Mouse (Mus musculus): ENCODE results near the gene Uba1.
A peak's percentile ranks its signal among the peaks of the same experiment; 100 is the strongest.

Gene Uba1

DNA sequence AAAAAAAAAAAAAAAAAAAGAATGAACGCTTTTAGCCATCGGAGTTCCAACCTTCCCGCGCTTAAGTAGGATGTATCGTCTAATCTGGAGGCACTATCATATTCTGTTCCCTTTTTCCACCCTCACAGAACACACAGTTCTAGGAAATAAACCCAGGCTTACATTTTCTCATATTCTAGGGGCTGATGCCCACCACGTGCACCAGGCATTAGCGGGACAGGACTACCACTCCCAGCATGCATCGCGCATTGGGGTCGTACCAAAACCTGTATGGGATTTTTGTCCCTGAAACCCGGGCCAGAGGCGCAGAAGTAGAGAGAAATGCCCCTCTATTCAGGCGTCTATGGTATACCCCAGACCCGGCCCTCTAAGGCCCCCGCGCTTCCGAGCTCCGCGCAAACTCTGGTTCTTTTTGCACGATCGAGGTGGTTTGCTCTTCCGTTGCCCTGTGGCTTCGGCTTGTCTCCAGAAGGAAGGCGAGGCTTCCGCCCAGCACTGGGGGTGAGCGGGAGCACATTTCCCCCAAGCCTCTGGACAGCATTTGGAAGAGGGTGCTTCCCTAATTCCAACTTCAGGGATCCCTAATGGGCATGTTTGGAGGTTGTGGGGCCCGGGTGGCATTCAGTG, at the start of gene Uba1:
Gene Uba1, plus strand, starts transcription at position 301 of the 627 bp plus-strand sequence.
- DNase-seq (ENCODE audit: low read depth), result peak; percentile 95

- DNase-seq (ENCODE audit: low read depth), result peak; percentile 6
Observed at GRCm38 (mm10) chrX:20608500-20608899, 49.6 kb upstream of the Uba1 start.

GRCm38 (mm10) chrX:20616861-20617175, 41.3 kb upstream of the Uba1 start:
- DNase-seq (ENCODE audit: low read depth), result no peak

GRCm38 (mm10) chrX:20617176-20617902, 40.8 kb upstream of the Uba1 start, which contains the start of the genes Rbm10 and Ndufb11:
Rbm10 (plus strand) TSS chrX:20617503.
Ndufb11 (minus strand) TSS chrX:20617619.
- peak; percentile 92 for DNase-seq (ENCODE audit: low read depth)

DNA sequence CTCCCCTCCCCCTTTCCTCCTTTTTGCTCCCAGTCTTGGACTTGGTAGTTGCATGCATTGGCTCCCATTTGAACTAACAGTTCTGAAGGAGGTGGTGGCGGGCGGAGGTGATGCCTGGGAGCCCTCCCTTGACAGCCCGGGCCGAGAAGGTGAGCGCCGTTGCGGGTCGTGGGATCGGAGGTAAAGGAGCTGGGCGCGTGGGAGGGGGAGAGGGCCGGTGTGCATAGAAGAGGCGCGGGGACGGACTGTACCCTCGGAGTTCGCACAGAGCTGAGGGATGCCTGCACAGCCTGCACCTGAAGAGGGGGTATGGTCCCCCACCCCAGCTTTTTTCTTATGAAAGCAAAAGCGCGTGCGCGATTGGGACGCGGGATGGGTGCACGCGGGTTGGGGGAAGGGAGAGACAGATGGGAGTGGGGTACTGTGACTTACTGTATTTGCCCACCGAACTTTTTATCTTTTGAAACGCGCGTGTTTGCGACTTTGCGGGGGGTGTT, 40.2 kb upstream of the Uba1 start:
- DNase-seq (ENCODE audit: low read depth), result no peak

- no peak for DNase-seq (ENCODE audit: low read depth)
Observed at GRCm38 (mm10) chrX:20638141-20638540, 20.0 kb upstream of the Uba1 start.

DNA sequence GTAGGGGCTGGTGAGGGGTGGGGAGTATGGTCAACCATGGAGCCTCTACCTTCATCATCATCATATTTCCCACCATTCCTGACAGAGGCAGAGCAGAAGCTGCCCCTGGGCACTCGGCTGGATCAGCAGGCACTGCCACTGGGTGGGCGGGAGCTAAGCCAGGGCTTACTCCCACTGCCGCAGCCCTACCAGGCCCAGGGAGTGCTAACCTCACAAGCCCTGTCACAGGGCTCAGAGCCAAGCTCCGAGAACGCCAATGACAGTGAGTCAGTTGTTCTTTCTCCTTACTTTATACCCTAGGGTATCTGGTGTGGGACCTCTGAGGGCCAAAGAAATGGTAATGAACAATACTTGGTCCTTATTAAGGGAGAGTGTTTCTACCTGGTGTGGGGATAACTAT, 13.3 kb upstream of the Uba1 start:
- no peak for DNase-seq (ENCODE audit: low read depth)

- DNase-seq (ENCODE audit: low read depth), result no peak
Observed at GRCm38 (mm10) chrX:20657593-20657992, 533 bp upstream of the Uba1 start.

DNA sequence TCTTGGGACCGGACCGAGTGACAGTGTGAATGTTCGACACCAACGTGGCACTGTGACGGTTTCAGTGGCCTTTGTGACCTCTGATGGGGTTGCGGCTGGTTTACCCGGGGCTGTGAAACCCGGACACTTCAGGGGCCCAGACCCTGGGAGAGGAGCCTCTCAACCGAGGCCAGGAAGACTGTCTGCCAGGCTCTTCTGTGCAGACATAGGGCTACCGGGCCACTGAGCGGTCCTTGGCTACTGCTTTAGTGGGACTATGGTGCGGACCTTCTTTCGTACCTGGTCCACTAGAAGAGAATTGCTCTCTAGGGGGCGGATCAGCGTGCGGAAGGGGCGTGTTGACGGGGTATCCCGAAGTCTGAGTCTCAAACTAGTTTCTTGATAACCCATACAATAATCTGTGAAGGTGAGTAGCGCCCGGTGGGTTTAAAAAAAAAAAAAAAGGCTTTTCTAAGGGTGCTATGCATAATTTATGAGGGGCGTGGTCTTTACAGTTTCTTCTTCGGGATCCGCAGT, 823 bp downstream of the Uba1 start:
- peak; percentile 67 for DNase-seq (ENCODE audit: low read depth)

DNA sequence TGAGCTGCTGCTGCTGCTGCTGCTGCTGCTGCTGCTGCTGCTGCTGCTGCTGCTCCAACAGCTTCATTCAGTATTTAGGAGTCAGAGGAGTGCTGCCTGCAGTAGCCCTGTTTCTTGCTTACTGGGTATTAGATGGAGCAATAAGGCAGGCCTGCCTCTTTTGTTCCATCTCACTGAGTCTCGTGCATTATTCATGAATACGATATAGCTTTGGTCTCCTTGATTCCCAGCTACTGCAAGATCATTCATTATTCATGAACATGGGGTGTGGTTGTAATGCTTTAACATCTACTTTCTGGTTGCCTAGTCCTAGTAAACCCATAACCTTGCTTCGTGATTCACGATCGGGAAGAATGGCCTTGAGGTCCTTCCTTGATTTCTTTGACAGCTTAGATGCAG, 4.2 kb downstream of the Uba1 start:
- DNase-seq (ENCODE audit: low read depth), result no peak

DNA sequence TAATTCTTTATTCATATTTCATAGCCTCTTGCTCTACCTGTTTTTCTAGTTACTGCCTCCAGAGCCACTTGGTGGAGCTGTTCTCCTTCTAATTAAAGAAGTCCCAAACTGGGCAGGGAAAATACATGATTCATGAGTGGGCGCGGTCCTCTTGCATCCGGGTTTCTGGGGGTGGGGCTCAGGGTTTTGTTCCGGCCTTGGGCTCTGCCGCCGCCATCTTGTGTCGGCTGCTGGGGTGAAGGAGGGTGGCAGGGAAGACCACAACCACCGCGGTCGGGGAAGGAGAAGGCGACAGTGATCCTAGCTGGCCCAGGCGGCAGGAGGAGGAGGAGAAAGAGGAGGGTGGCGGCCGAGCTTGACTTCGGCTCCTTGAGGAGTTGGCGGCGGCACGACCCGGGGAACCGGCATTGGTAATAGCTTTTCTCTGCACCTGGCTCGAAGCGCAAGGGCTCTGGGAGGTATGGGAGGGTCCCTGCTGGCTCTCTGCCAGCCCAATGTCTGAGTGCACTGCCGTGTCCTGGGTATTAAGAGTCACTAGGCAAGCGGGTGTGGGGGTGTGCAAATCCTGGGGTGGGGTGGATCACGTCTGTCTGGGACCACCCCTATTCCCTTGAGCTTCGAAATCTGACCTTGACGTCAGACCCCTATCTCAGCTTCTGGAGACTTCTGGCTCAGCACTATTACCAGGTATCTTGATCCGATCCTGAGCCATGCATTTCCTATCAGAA, 4.8 kb downstream of the Uba1 start:
- peak; percentile 93 for DNase-seq (ENCODE audit: low read depth)

GRCm38 (mm10) chrX:20663444-20663790, 5.3 kb downstream of the Uba1 start:
- peak; percentile 25 for DNase-seq (ENCODE audit: low read depth)

- DNase-seq (ENCODE audit: low read depth), result peak; percentile 97
Observed at GRCm38 (mm10) chrX:20687519-20688067, 29.5 kb downstream of the Uba1 start, which contains the start of gene Cdk16. Cdk16 (plus strand) TSS chrX:20687954.

GRCm38 (mm10) chrX:20688068-20688547, 30.0 kb downstream of the Uba1 start:
- peak; percentile 86 for DNase-seq (ENCODE audit: low read depth)

- peak; percentile 52 for DNase-seq (ENCODE audit: low read depth)
Observed at GRCm38 (mm10) chrX:20688615-20689014, 30.5 kb downstream of the Uba1 start.

GRCm38 (mm10) chrX:20691566-20691965, 33.4 kb downstream of the Uba1 start:
- DNase-seq (ENCODE audit: low read depth), result no peak

GRCm38 (mm10) chrX:20692616-20693015, 34.5 kb downstream of the Uba1 start:
- no peak for DNase-seq (ENCODE audit: low read depth)

DNA sequence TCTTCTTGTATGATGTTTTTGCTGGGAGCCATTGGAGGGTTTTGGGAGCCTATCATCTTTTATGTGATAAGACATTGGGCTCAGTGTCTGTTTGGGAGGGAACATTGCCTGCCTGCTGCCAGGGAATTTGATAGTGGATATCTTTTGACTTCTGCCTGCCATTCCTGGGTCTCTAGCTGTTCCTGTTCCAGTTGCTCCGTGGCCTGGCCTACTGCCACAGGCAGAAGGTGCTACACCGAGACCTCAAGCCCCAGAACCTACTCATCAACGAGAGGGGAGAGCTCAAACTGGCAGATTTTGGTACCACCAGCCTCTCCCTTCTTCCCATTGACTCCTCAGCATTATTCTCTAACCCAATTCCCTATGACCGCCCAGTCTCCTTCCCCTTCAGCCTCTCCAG, 37.7 kb downstream of the Uba1 start:
- no peak for DNase-seq (ENCODE audit: low read depth)

DNA sequence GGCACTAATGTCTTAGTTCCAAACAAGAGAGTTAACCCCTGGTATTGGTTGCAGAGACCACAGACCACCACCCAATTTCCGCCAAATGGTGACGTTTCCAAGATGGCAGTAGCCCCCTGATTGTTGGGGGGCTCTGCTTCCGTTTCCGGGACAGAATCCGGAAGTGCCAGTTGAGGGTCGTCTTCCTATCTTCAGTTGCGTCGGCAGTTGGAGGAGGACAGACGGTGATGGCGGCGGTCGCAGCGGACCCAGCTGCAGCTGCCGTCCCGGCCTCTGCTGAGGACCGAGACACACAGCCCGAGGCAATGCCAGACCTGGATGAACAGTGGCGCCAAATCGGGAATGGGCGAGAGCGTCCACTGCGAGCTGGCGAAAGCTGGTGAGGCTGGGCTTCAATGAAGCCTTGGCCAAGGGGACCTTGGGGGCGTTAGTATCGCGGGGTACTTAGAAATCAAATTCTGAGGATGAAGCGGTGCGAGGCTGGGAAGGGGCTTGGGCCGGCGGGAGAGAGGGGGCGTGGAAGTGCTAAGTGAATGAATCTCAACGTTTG, 45.7 kb downstream of the Uba1 start, which contains the start of gene Usp11:
Gene Usp11, plus strand, starts transcription at position 166 of the 550 bp plus-strand sequence.
- no peak for DNase-seq (ENCODE audit: low read depth)

DNA sequence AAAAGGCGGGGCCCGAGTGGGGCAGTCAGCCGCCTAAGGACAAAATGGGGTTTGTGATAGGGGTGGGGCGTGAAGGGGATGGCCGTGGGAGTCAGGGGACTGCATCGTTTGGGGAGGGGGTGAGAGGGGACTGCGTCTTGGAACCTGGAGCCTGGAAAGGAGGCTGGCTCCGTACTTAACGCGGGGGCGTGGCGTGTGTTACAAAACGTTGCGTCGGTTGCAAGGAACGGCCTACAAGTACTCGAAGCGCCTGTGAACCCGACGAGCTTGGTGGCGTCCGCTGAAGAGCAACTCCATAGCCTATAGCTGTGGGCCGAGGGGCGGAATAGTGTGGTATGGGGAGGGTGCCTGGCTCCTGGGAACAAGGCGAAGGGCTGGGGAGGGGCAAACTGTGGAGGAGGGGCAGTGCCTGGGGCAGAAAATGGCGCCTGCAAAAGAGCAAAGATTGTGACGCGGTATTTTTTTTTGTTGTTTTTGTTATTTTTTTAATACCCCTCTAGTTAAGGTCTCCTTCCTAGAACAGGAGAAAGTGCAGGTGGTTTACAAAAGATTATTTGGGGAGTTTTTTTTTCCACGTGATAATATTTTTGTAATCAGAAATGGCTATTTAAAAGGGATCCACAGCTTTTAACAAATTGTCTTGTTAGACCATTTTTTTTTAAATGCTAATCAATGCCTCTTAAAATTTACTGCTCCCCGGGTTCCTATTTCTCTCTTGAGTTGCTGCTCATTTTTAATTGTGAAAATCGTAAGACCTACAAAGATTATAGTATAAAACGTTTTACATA, 46.4 kb downstream of the Uba1 start:
- DNase-seq (ENCODE audit: low read depth), result peak; percentile 75

- no peak for DNase-seq (ENCODE audit: low read depth)
Observed at GRCm38 (mm10) chrX:20705083-20705402, 46.9 kb downstream of the Uba1 start.
